Mouse (Mus musculus): ENCODE data around the gene Sclt1.

Gene Sclt1

GRCm38 (mm10) chr3:41606330-41606664, 136.0 kb downstream of the Sclt1 start:
- no peak for DNase-seq (ENCODE audit: low spot score)

- DNase-seq (ENCODE audit: low spot score), result no peak
Measured at GRCm38 (mm10) chr3:41605601-41606329, 136.5 kb downstream of the Sclt1 start.

GRCm38 (mm10) chr3:41604629-41605321, 137.5 kb downstream of the Sclt1 start:
- DNase-seq (ENCODE audit: low spot score), result no peak

- DNase-seq (ENCODE audit: low spot score), result no peak
Measured at GRCm38 (mm10) chr3:41603470-41604019, 138.8 kb downstream of the Sclt1 start.

GRCm38 (mm10) chr3:41602933-41603332, 139.4 kb downstream of the Sclt1 start:
- DNase-seq (ENCODE audit: low spot score), result no peak

GRCm38 (mm10) chr3:41601226-41602020, 140.9 kb downstream of the Sclt1 start:
- DNase-seq (ENCODE audit: low spot score), result no peak

DNA sequence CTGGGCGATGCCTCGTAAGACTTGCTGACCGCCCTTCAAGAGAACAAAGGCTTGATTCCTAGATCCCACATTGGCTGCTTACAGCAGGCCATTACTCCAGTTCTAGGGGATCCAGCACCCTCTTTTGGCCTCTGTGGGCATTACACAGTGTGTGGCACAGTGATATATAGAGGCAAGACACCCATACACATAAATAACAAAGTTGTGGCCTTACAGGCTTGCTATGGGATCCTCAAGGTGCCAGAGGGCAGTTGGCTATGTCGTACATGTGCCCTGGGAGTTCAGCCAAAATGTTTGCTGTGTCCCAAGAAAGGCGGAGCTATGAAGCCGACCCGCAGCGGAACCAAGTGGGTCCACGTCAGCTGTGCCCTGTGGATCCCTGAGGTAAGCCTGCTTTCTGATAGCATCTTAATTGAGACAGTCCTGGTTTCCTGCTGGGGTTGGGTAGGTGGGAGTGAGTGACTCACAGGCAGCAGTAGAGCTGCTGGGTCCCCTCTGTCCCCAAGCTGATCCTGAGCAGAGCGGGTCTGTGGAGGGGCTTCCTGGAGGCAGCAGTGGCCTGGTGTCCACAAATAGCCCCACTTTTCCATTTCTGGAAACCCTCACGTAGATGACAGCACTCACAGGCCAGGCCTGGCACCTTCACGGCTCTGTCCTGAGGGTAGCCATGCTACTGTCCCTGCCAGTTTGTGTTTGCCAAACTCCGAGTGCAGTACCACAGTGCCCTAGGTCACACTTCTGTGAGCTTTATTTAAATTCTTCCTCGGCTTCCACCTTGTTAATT, 142.3 kb downstream of the Sclt1 start:
- DNase-seq (ENCODE audit: low spot score), result no peak

- no peak for DNase-seq (ENCODE audit: low spot score)
Measured at GRCm38 (mm10) chr3:41599226-41599625, 143.1 kb downstream of the Sclt1 start.

GRCm38 (mm10) chr3:41598412-41598811, 143.9 kb downstream of the Sclt1 start:
- DNase-seq (ENCODE audit: low spot score), result no peak

DNA sequence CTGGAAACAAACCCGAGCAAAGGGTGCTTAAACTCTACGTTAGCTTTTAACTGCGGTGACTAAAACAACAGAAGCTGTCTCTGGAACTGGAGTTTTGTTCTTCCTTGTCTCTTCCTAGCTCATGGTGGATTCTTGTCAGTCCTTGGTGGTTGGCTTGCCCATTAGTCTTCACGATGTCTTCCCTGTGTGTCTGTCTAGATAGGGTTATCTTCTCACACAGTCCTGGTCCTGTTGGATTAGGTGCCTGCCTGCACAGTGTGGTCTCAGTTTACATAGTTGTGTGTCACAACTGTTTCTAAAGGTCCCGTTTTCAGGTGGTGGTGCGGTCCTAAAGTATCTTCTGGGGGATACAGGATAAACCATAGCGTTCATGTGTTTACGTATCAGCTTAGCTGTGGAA, 145.3 kb downstream of the Sclt1 start:
- DNase-seq (ENCODE audit: low spot score), result no peak

- DNase-seq (ENCODE audit: low spot score), result no peak
Measured at GRCm38 (mm10) chr3:41595010-41595409, 147.3 kb downstream of the Sclt1 start.

DNA sequence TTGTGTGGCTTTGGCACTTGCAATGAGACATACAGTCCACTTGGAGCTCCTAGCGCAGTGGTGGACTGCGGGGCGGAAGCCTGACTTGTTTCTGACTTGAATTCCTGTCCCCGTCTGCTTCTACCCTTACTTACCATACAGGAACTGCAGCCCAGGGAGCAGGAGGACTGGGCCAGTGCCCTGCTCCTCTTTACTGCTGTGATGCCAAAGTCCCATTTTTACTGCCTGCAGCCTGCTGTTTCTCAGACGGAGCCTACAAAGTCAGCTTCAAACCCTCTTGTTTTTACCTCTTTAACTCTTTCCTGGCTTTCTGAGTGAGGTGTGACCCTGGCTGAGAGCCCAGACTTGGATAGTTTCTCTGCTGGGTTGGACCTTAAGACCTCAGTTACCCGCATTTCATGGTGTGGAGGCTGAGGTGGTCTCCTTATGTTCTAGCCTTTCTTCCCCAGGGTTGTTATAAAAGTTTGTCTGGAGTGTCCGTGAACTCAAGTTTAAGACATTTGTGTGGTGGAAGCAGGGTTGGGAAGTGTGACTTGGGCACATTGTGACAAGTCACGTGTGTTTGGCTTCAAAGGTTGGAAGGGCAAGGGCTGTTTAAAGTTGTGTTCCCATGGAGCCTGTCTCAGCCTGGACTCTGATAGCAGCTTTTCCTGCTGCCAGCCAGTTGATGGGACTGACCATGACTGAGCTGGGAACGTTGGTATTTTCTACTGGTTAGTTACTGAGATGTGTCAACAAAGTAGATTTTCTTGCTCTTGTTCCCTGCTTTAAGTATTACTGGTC, 148.0 kb downstream of the Sclt1 start:
- DNase-seq (ENCODE audit: low spot score), result no peak

GRCm38 (mm10) chr3:41592805-41593204, 149.5 kb downstream of the Sclt1 start:
- DNase-seq (ENCODE audit: low spot score), result no peak

GRCm38 (mm10) chr3:41591651-41592170, 150.6 kb downstream of the Sclt1 start:
- no peak for DNase-seq (ENCODE audit: low spot score)

GRCm38 (mm10) chr3:41590695-41591559, 151.4 kb downstream of the Sclt1 start:
- DNase-seq (ENCODE audit: low spot score), result no peak

DNA sequence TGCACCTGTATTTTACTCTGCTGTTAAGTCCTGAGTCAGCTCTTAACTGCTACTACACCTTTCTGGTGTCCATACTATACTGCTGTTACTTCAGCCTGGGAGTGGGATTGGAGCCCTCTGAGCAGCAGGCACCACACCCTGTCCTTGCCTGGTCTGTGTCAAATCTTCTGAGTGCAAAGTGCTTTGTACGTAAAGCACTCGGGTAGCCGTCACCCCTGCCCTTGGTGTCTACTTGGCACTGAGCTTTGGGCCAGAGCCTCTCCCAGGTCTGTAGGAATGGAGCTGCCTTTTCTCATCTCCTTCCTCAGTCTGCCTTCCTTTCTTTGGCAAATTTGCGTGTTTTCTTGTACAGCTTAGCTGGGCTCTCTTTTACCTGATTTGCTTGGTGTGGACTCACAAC, 152.3 kb downstream of the Sclt1 start:
- no peak for DNase-seq (ENCODE audit: low spot score)

DNA sequence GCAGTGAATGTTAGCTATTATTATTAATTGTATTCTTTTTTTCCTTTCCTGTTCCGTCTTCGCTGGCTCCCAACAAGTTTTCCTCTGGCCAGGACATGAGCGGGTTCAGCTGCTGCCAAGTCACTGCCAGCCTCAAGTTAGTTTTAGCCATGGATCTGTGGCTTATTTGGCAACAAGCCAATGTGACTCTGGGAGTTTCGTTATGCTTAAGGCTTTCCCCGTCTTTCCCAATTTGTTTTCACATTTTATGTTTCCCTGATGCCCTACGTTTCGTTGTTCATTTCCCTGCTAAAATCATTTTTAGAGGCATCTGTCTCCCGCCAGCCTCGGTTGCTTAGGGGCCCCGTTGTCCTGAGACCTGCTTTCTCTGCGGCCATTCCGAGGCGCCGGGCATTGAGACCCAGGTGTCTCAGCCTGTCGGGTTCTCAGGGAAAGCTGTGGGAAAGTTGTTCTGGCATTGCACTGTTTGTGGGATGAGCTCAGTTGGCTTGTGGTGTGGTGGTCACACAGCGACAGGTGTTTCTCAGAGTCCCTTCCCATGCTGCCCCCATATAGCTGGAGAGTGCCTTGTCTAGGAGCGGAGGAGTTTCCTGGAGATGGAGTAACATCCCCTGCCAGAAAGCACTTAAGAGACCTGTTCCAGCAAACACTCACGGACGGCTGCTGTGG, 152.9 kb downstream of the Sclt1 start:
- no peak for DNase-seq (ENCODE audit: low spot score)

DNA sequence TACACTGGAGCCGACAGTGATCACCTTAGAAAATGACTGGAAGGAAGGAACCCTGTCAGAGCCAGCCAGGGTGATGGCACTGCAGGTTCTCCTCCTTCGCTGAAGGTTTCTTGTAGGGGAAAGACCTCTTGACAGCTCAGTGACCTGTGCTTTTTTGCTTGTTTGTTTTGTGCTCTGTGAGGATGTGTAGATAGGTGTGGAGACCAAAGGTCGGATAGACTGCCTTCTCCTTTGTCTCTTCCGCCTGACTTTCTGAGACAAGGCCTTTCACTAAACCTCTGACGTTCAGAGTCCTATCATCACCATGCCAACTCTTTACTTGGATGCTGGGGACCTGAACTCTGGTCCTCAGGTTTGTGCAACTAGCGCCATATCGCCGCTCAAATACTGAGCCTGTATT, 153.8 kb downstream of the Sclt1 start:
- no peak for DNase-seq (ENCODE audit: low spot score)

DNA sequence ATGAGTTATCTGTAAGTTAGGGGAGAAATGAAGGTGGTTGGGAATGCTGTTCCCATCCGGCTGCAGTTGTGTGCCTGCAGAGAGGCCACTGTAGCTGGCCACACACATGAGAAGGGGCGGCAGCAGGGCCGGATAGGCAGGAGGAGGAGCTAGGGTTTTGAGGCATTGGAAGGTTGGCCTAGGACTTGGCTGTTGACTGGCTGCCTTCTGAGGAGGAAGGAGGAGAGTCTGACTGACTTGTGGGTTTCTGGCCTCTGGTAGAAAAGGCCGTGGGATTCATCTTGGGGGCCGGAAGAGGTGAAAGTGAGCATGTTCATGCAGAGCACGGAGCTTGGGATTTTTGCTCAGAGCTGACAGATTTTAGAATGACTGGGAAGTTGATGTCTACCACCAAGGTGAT, 154.7 kb downstream of the Sclt1 start:
- DNase-seq (ENCODE audit: low spot score), result no peak

All from testis, postnatal 14 days (tissue).